Mouse (Mus musculus) forebrain, postnatal 0 days (tissue): ENCODE data around the gene Otud5. TPM values are rescaled to one million over a fixed set of nuclear protein-coding genes. Genes with fewer than 3 reads are reported as not detected.
"Not testable (repeated sequence)": the region's sequence is repeated elsewhere in the genome, so short reads cannot be mapped to it uniquely, and the experiment has no call there.

Source experiments
- ATAC-seq: fragments of 200-750 bp; cut with Nextera tagmentation; 2 replicates; pipeline ENCODE4 v1.8.0; 2017; ENCODE audit warnings: mild to moderate bottlenecking, moderate library complexity
- DNase-seq: peaks from one replicate; pipeline ENCODE4 v3.0.0-alpha.2; 2015
- H3K27ac ChIP-seq: fragments of 300-500 bp; sonication (generic); 2 replicates; pipeline ENCODE4 v1.5.1; 2014; ENCODE audit warnings: low read depth, mild to moderate bottlenecking, antibody characterized with exemption, low read length, moderate library complexity, mixed read lengths
- H3K27me3 ChIP-seq: fragments of 300-500 bp; sonication (generic); 2 replicates; pipeline ENCODE4 v1.6.1; 2014; ENCODE audit warnings: mild to moderate bottlenecking, low read length, mixed read lengths; ENCODE audit not compliant: insufficient read depth
- H3K36me3 ChIP-seq: fragments of 300-500 bp; sonication (generic); 2 replicates; pipeline ENCODE4 v1.6.1; 2014; ENCODE audit warnings: mild to moderate bottlenecking, moderate library complexity; ENCODE audit not compliant: insufficient read depth
- H3K4me1 ChIP-seq: fragments of 300-500 bp; sonication (generic); 2 replicates; pipeline ENCODE4 v1.6.1; 2014; ENCODE audit warnings: antibody characterized with exemption; ENCODE audit not compliant: insufficient read depth
- H3K4me2 ChIP-seq: fragments of 300-500 bp; sonication (generic); 2 replicates; pipeline ENCODE4 v1.6.1; 2014; ENCODE audit warnings: low read depth, mild to moderate bottlenecking, moderate library complexity
- H3K4me3 ChIP-seq: fragments of 300-500 bp; sonication (generic); 2 replicates; pipeline ENCODE4 v1.5.1; 2014; ENCODE audit warnings: low read depth, low read length, mixed read lengths
- H3K9ac ChIP-seq: fragments of 300-500 bp; sonication (generic); 2 replicates; pipeline ENCODE4 v1.6.1; 2014; ENCODE audit warnings: mild to moderate bottlenecking
- H3K9me3 ChIP-seq: fragments of 300-500 bp; sonication (generic); 2 replicates; pipeline ENCODE4 v1.6.1; 2016; ENCODE audit warnings: low read length
- CTCF ChIP-seq: sonication (generic); IDR thresholded peaks from 2 replicates; pipeline ENCODE4 v1.5.1; 2016; ENCODE audit warnings: antibody characterized with exemption, control low read depth, low read depth
- WGBS: fragments of 180-500 bp; shearing (Covaris S2); extraction: QIAGEN DNeasy Blood & Tissue Kit; methylation state at CpG from one replicate; pipeline ENCODE4 v1.1.7; 2014; 5-methylcytosine and 5-hydroxymethylcytosine counted together
- microRNA counts: library from miRNA; unstranded; fragments of <30 nt; microRNA quantifications from one replicate; lab custom pipeline; 2015
- microRNA-seq, 2 experiments: library from miRNA; unstranded; fragments of <30 nt; microRNA quantifications; one replicate each; pipeline ENCODE4; 2016
- polyA plus RNA-seq: library from polyadenylated mRNA; unstranded; fragments of >200 nt; fragmentation: Nextera tagmentation; extraction: Ambion mirVana; gene quantifications from 2 replicates; pipeline ENCODE4 v1.2.1, GENCODE M21; 2015
- total RNA-seq: library from RNA; depleted of rRNA; stranded (reverse); fragments of >200 nt; gene quantifications from 2 replicates; pipeline ENCODE4 v1.2.3, GENCODE M21; 2014; rRNA removed

The Otud5 gene
- total and polyA plus RNA-seq, 2 experiments from 2014 or later = 40.3 to 73.7 TPM

DNA sequence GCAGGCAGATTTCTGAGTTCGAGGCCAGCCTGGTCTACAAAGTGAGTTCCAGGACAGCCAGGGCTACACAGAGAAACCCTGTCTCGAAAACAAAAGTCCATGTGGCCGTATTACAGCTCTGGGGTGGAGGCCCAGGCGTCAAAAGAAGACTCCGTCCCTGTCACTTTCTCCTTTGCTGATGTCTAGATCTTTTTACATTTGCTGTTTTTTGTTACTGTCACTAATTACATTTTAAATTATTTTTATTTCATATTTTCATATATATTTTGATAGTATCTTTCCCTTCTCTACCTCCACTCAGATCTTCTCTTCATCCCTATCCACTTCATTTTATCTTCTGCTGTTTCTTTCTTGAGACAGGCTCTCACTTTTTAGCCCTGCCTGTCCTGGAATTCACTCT, 66.6 kb downstream of the Otud5 start, which contains the start of gene Gm10491:
TSS of gene Gm10491 (minus strand) at position 101 of the 400 bp plus-strand sequence.
- no peak for ATAC-seq
- Histone ChIP-seq H3K36me3 (no peaks in the 10 kb centered on the region), H3K9me3 (no peaks in the 10 kb centered on the region), H3K4me1 (no peaks in the 10 kb centered on the region), H3K27me3 (no peaks in the 10 kb centered on the region), H3K9ac (no peak within 1 kb of the TSS), H3K27ac (no peak within 1 kb of the TSS), H3K4me2 (no peak within 1 kb of the TSS), H3K4me3 (no peak within 1 kb of the TSS)
- TF ChIP-seq CTCF = no peak
- no peak for DNase-seq
- 89% methylated on average over 5 of the region's 5 CpGs for WGBS

DNA sequence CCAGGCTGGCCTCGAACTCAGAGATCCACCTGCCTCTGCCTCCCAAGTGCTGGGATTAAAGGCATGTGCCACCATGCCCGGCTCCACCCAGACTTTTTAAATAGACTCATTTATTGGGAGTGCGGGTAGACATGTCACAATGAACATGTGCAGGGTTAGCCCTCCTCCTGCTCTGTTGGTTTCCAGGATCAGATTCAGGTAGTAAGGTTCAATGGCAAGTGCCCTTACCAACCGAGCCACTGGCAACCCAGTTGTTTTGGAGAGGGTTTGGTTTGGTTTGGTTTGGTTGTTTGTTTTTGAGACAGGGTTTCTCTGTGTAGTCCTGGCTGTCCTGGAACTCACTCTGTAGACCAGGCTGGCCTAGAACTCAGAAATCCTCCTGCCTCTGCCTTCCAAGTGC, 68.1 kb downstream of the Otud5 start, which contains the start of gene Gm10490:
TSS of gene Gm10490 (plus strand) at position 301 of the 400 bp plus-strand sequence.
- not testable (repeated sequence) for ATAC-seq, H3K27ac ChIP-seq
- 75% methylated on average over 4 of the region's 4 CpGs for WGBS

DNA sequence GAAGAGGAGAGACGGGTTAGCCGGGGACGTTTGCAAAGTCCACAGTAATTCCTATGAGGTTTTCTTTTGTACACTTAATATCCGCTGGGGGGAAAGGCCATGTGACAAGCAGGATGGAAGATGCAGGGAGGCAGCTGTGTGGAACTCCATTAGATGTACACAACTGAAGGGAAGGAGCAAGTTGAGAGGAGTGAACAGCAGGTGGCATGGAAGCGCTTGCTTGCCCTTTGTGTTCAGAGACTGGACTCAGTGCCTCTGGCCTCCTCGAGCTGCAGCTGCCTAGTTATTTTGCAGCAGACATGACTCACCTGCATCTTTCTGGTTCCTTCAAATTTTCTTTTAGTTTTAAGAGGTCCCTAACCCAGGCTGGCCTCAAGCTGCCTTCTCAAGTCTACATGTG, 69.3 kb downstream of the Otud5 start:
- Histone ChIP-seq H3K27me3 (no peaks in the 10 kb centered on the region), H3K4me2 (no peak overlapping the region), H3K4me1 (no peaks in the 10 kb centered on the region), H3K4me3 (no peak overlapping the region), H3K9me3 (no peaks in the 10 kb centered on the region), H3K36me3 (no peaks in the 10 kb centered on the region), H3K9ac (no peak overlapping the region), H3K27ac (no peak overlapping the region)
- ATAC-seq (0 out of 2 replicates have a peak, but pooled peaks have one; percentile 23), DNase-seq (no peak)
- 56% methylated on average over 6 of the region's 6 CpGs for WGBS
- TF ChIP-seq CTCF = no peak

More for the DNA sequence above, 68.1 kb downstream of the Otud5 start, which contains the start of gene Gm10490:
- H3K4me1 ChIP-seq, H3K9me3 ChIP-seq, H3K27me3 ChIP-seq, H3K36me3 ChIP-seq, DNase-seq, H3K9ac ChIP-seq, H3K4me2 ChIP-seq, H3K4me3 ChIP-seq: not testable (repeated sequence)

DNA sequence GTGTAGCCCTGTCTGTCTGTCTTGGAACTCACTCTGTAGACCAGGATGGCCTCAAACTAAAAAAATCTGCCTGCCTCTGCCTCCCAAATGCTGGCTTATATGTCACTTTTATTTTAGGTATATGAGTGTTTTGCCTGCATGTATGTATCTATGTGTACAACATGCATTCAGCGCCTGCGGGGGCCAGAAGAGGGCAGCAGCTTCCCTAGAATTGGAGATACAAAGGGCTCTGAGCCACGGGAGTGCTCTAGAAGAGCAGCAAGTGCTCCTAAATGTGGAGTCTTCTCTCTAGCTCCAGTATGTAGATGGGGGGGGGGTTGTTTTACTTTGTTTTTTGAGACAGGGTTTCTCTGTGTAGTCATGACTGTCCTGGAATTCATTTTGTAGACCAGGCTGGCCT, 74.5 kb downstream of the Otud5 start:
- not testable (repeated sequence) for H3K27ac ChIP-seq, H3K9me3 ChIP-seq, H3K4me1 ChIP-seq, H3K4me2 ChIP-seq, H3K36me3 ChIP-seq, H3K9ac ChIP-seq, H3K4me3 ChIP-seq, DNase-seq, H3K27me3 ChIP-seq, ATAC-seq
- TF ChIP-seq CTCF = peak; percentile 11
- 38% methylated on average over 3 of the region's 3 CpGs for WGBS

DNA sequence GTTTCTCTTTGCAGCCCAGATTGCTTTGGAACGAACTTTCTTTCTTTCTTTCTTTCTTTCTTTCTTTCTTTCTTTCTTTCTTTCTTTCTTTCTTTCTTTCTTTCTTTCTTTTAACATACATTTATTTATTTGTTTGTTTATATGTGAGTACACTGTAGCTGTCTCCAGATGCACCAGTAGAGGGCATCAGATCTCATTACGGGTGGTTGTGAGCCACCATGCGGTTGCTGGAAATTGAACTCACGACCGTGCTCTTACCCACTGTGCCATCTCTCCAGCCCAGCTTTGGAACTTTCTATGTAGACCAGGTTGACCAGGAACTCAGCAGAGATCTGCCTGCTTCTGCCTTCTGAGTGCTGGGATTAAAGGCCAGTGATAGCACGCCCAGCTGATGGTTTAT, 76.8 kb downstream of the Otud5 start:
- H3K9ac ChIP-seq, H3K27ac ChIP-seq, H3K4me2 ChIP-seq, DNase-seq, H3K36me3 ChIP-seq, H3K4me3 ChIP-seq, H3K4me1 ChIP-seq, H3K9me3 ChIP-seq, H3K27me3 ChIP-seq, ATAC-seq: not testable (repeated sequence)
- 78% methylated on average over 6 of the region's 6 CpGs for WGBS

DNA sequence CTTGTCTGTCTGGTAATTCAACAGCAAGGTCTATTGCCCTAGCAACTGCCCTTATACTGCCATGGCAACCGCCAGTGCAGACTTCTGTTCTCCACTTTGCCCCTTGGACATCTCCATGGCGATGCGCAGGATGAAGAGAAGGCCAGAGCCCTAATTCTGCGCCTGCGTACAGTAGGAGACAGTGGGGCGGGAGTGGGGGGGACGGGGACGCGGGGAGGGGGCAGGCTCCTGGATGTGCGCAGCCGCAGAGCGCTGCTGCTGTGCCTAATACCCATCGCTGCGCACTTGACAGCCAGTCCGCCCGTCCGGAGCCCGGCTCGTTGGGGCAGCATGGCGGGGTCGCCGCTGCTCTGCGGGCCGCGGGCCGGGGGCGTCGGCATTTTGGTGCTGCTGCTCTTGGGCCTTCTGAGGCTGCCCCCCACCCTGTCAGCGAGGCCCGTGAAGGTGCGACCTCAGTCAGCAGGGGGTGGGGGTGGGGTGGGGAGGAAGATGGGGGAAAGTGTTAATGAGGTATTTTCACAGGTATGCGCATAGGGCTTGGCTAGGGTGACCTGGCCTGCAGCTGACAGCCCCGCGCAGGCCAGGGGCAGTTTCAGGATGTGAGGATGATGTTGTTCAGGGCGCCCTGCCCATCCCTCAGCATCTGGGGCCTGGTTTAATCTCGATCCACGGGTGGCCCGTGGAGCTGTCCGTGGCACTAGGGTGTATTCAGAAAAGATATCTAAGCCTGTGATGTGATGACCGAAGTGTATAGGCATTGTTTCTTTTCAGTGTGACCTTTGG, 78.6 kb downstream of the Otud5 start, which contains the start of gene Pcsk1n:
TSS of gene Pcsk1n (plus strand) at position 222 of the 783 bp plus-strand sequence.
- Histone ChIP-seq H3K9me3 (no peaks in the 10 kb centered on the region), H3K4me1 (no peaks in the 10 kb centered on the region), H3K36me3 (no peaks in the 10 kb centered on the region), H3K9ac (peak within 1 kb of the TSS; percentile 62), H3K4me3 (peak within 1 kb of the TSS; percentile 47), H3K27me3 (no peaks in the 10 kb centered on the region), H3K27ac (peak within 1 kb of the TSS; percentile 64), H3K4me2 (peak within 1 kb of the TSS; percentile 57)
- 21% methylated on average over 40 of the region's 40 CpGs for WGBS
- ATAC-seq = peak; percentile 91
- DNase-seq = peak; percentile 85
- no peak for TF ChIP-seq CTCF

DNA sequence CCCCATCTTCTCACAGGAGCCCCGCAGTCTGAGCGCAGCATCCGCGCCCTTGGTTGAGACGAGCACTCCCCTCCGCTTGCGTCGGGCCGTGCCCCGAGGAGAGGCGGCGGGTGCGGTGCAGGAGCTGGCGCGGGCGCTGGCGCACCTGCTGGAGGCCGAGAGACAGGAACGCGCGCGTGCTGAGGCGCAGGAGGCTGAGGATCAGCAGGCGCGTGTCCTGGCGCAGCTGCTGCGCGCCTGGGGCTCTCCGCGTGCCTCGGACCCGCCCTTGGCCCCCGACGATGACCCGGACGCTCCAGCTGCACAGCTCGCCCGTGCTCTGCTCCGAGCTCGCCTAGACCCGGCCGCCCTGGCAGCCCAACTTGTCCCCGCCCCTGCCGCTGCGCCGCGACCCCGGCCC, 80.9 kb downstream of the Otud5 start:
- TF ChIP-seq CTCF = no peak
- ATAC-seq (no peak), DNase-seq (peak; percentile 9)
- Histone ChIP-seq H3K9me3 (no peaks in the 10 kb centered on the region), H3K4me2 (peak overlapping the region; percentile 57), H3K4me3 (peak overlapping the region; percentile 47), H3K4me1 (no peaks in the 10 kb centered on the region), H3K27me3 (no peaks in the 10 kb centered on the region), H3K36me3 (no peaks in the 10 kb centered on the region), H3K27ac (no peak overlapping the region; the same call in 1 of the 2 replicates), H3K9ac (peak overlapping the region; percentile 62)
- 35% methylated on average over 48 of the region's 48 CpGs for WGBS

MicroRNAs within 50 kb of the gene (microRNA counts, 519-probe panel; counts per million panel counts)
- 4,324 counts per million, percentile 52 among the panel's probes with 10 or more counts for microRNA mmu-miR-1198 (lab: Ali Mortazavi, UCI)

Small RNAs within 50 kb of the gene (microRNA-seq; reads per million reads assigned to microRNA genes)
- gene Mir1198 = 35.9 to 39.4 reads per million in 2 experiments

Other genes with a start within 250 kb of the Otud5 start
- gene Ccdc22, start 235.8 kb upstream of the Otud5 start, total RNA-seq = 36.4 and 36.7 TPM in 2 replicates
- 25.8 and 27.5 TPM in 2 replicates for gene Ccdc22, start 235.8 kb upstream of the Otud5 start, polyA plus RNA-seq
- gene Cacna1f, start 234.3 kb upstream of the Otud5 start, total RNA-seq = 0.10 and 0.23 TPM in 2 replicates
- gene Cacna1f, start 234.3 kb upstream of the Otud5 start, polyA plus RNA-seq = 0.06 and 0.10 TPM in 2 replicates
- 321 and 330 TPM in 2 replicates for gene Syp, start 202.9 kb upstream of the Otud5 start, total RNA-seq
- gene Syp, start 202.9 kb upstream of the Otud5 start, polyA plus RNA-seq = 190 and 242 TPM in 2 replicates
- 1.2 TPM in 2 replicates for gene Prickle3, start 184.1 kb upstream of the Otud5 start, total RNA-seq
- gene Prickle3, start 184.1 kb upstream of the Otud5 start, polyA plus RNA-seq = 1.0 and 1.5 TPM in 2 replicates
- 15.7 and 24.3 TPM in 2 replicates for gene Plp2, start 170.0 kb upstream of the Otud5 start, total RNA-seq
- gene Plp2, start 170.0 kb upstream of the Otud5 start, polyA plus RNA-seq = 37.3 and 38.3 TPM in 2 replicates
- 0.15 TPM in 1 of 2 replicates, not detected in the other for gene Magix, start 160.1 kb upstream of the Otud5 start, total RNA-seq
- 0.21 and 0.22 TPM in 2 replicates for gene Magix, start 160.1 kb upstream of the Otud5 start, polyA plus RNA-seq
- 15.9 and 21.0 TPM in 2 replicates for gene Gpkow, start 144.2 kb upstream of the Otud5 start, total RNA-seq
- 36.4 and 41.2 TPM in 2 replicates for gene Gpkow, start 144.2 kb upstream of the Otud5 start, polyA plus RNA-seq
- 29.0 and 32.2 TPM in 2 replicates for gene Wdr45, start 127.0 kb upstream of the Otud5 start, total RNA-seq
- 30.8 and 31.5 TPM in 2 replicates for gene Wdr45, start 127.0 kb upstream of the Otud5 start, polyA plus RNA-seq
- 0.76 and 1.2 TPM in 2 replicates for gene Gm45208, start 119.1 kb upstream of the Otud5 start, total RNA-seq
- 0.91 TPM in 1 of 2 replicates, not detected in the other for gene Gm45208, start 119.1 kb upstream of the Otud5 start, polyA plus RNA-seq
- gene Praf2, start 112.9 kb upstream of the Otud5 start, total RNA-seq = 87.2 and 89.6 TPM in 2 replicates
- 139 TPM in 2 replicates for gene Praf2, start 112.9 kb upstream of the Otud5 start, polyA plus RNA-seq
- gene Ccdc120, start 90.5 kb upstream of the Otud5 start, total RNA-seq = 149 and 202 TPM in 2 replicates
- 59.3 and 66.3 TPM in 2 replicates for gene Ccdc120, start 90.5 kb upstream of the Otud5 start, polyA plus RNA-seq
- 12.8 and 20.4 TPM in 2 replicates for gene Tfe3, start 78.8 kb upstream of the Otud5 start, total RNA-seq
- 17.3 and 20.1 TPM in 2 replicates for gene Tfe3, start 78.8 kb upstream of the Otud5 start, polyA plus RNA-seq
- 40.7 and 41.5 TPM in 2 replicates for gene Gripap1, start 51.6 kb upstream of the Otud5 start, total RNA-seq
- 46.0 and 62.4 TPM in 2 replicates for gene Gripap1, start 51.6 kb upstream of the Otud5 start, polyA plus RNA-seq
- 2.2 and 2.6 TPM in 2 replicates for gene Kcnd1, start 19.1 kb upstream of the Otud5 start, total RNA-seq
- 4.1 and 4.8 TPM in 2 replicates for gene Kcnd1, start 19.1 kb upstream of the Otud5 start, polyA plus RNA-seq
- 12.2 and 13.4 TPM in 2 replicates for gene Pim2, start 36.9 kb downstream of the Otud5 start, total RNA-seq
- gene Pim2, start 36.9 kb downstream of the Otud5 start, polyA plus RNA-seq = 20.3 and 21.8 TPM in 2 replicates
- gene Slc35a2, start 42.7 kb downstream of the Otud5 start, total RNA-seq = 36.3 and 39.1 TPM in 2 replicates
- gene Slc35a2, start 42.7 kb downstream of the Otud5 start, polyA plus RNA-seq = 34.5 and 40.6 TPM in 2 replicates
- gene Pqbp1, start 57.9 kb downstream of the Otud5 start, total RNA-seq = 125 and 143 TPM in 2 replicates
- gene Pqbp1, start 57.9 kb downstream of the Otud5 start, polyA plus RNA-seq = 226 and 229 TPM in 2 replicates
- gene Timm17b, start 58.0 kb downstream of the Otud5 start, total RNA-seq = 39.6 and 42.9 TPM in 2 replicates
- gene Timm17b, start 58.0 kb downstream of the Otud5 start, polyA plus RNA-seq = 129 and 151 TPM in 2 replicates
- gene Gm10491, start 66.5 kb downstream of the Otud5 start, total RNA-seq = not detected in 2 replicates
- not detected in 2 replicates for gene Gm10491, start 66.5 kb downstream of the Otud5 start, polyA plus RNA-seq
- gene Gm10490, start 68.2 kb downstream of the Otud5 start, total RNA-seq = 1.2 TPM in 1 of 2 replicates, not detected in the other
- gene Gm10490, start 68.2 kb downstream of the Otud5 start, polyA plus RNA-seq = not detected in 2 replicates
- gene Pcsk1n, start 78.5 kb downstream of the Otud5 start, total RNA-seq = 69.6 and 85.4 TPM in 2 replicates
- gene Pcsk1n, start 78.5 kb downstream of the Otud5 start, polyA plus RNA-seq = 344 and 434 TPM in 2 replicates
- not detected in 2 replicates for gene Eras, start 87.2 kb downstream of the Otud5 start, total RNA-seq
- gene Eras, start 87.2 kb downstream of the Otud5 start, polyA plus RNA-seq = not detected in 2 replicates
- gene Hdac6, start 106.5 kb downstream of the Otud5 start, total RNA-seq = 62.3 and 87.3 TPM in 2 replicates
- gene Hdac6, start 106.5 kb downstream of the Otud5 start, polyA plus RNA-seq = 42.3 and 51.8 TPM in 2 replicates
- gene Gata1, start 136.7 kb downstream of the Otud5 start, total RNA-seq = 0.15 TPM in 1 of 2 replicates, not detected in the other
- not detected in 2 replicates for gene Gata1, start 136.7 kb downstream of the Otud5 start, polyA plus RNA-seq
- gene Glod5, start 177.1 kb downstream of the Otud5 start, total RNA-seq = 0.43 and 0.77 TPM in 2 replicates
- 0.45 and 1.2 TPM in 2 replicates for gene Glod5, start 177.1 kb downstream of the Otud5 start, polyA plus RNA-seq
- gene Suv39h1, start 233.4 kb downstream of the Otud5 start, total RNA-seq = 38.7 and 46.1 TPM in 2 replicates
- gene Suv39h1, start 233.4 kb downstream of the Otud5 start, polyA plus RNA-seq = 33.7 and 37.7 TPM in 2 replicates
- gene Was, start 249.1 kb downstream of the Otud5 start, total RNA-seq = 0.81 and 0.85 TPM in 2 replicates
- 0.09 and 0.30 TPM in 2 replicates for gene Was, start 249.1 kb downstream of the Otud5 start, polyA plus RNA-seq